Mouse (Mus musculus) MEL (cell line): ENCODE measurements at regions not wholly inside any gene's neighbourhood (a gene's known extent, or its start where the extent isn't known, plus 50 kb on each side); places are given as distances from the start of the nearest gene placed in this dataset.

Source experiments
- DNase-seq: peaks from one replicate; pipeline ENCODE4 v3.0.0; 2011; ENCODE audit warnings: low read depth, low spot score
- H3K27ac ChIP-seq: 2 replicates; pipeline ENCODE4 v1.5.1; 2012; ENCODE audit warnings: low read depth, mild to moderate bottlenecking, control low read depth, low read length, moderate library complexity; ENCODE audit not compliant: control insufficient read depth
- H3K27me3 ChIP-seq, 2 experiments: fragments of 150-350 bp in 1 of 2; sonication (generic) in 1 of 2; 2 replicates each; pipeline ENCODE4 v1.6.1; 2012; ENCODE audit warnings: low read length in 2 of 2, mild to moderate bottlenecking in 2 of 2, improper control_type of control experiment in 1 of 2, moderate library complexity in 1 of 2; ENCODE audit not compliant: insufficient read depth in 2 of 2, control insufficient read depth in 1 of 2
- H3K36me3 ChIP-seq, 2 experiments: 2 replicates each; pipeline ENCODE4 v1.6.1; 2012 to 2014; ENCODE audit warnings: low read length in 2 of 2, improper control_type of control experiment in 1 of 2, inconsistent platforms in 1 of 2, mild to moderate bottlenecking in 1 of 2; ENCODE audit not compliant: insufficient read depth in 2 of 2, control insufficient read depth in 1 of 2
- H3K4me1 ChIP-seq, 2 experiments: fragments of 150-350 bp in 1 of 2; sonication (generic) in 1 of 2; 2 replicates each; pipeline ENCODE4 v1.6.1; 2012; ENCODE audit warnings: low read length in 2 of 2, improper control_type of control experiment in 1 of 2, mild to moderate bottlenecking in 1 of 2; ENCODE audit not compliant: insufficient read depth in 2 of 2, control insufficient read depth in 1 of 2
- H3K4me3 ChIP-seq, 2 experiments: fragments of 150-350 bp in 1 of 2; sonication (generic) in 1 of 2; 2 replicates each; pipeline ENCODE4 v1.5.1; 2012; ENCODE audit warnings: low read depth in 2 of 2, low read length in 2 of 2, mild to moderate bottlenecking in 2 of 2, moderate library complexity in 2 of 2, control low read depth in 1 of 2, improper control_type of control experiment in 1 of 2; ENCODE audit not compliant: control insufficient read depth in 1 of 2, insufficient read depth in 1 of 2
- H3K79me2 ChIP-seq: 2 replicates; pipeline ENCODE4 v1.6.1; 2012; ENCODE audit warnings: mild to moderate bottlenecking, low read length, moderate library complexity; ENCODE audit not compliant: control insufficient read depth, poor library complexity, insufficient read depth
- H3K9ac ChIP-seq: 2 replicates; pipeline ENCODE4 v1.6.1; 2012; ENCODE audit warnings: low read depth, mild to moderate bottlenecking, control low read depth, low read length, moderate library complexity; ENCODE audit not compliant: control insufficient read depth, poor library complexity, severe bottlenecking
- H3K9me3 ChIP-seq: fragments of 150-350 bp; sonication (generic); replicated peaks from 2 replicates; pipeline ENCODE4 v1.6.1; 2012; ENCODE audit warnings: mild to moderate bottlenecking, low read length, improper control_type of control experiment, moderate library complexity; ENCODE audit not compliant: insufficient read depth
- BHLHE40 ChIP-seq: IDR thresholded peaks from 2 replicates; pipeline ENCODE4 v1.6.1; 2012; ENCODE audit warnings: low read depth, mild to moderate bottlenecking, inconsistent platforms, low read length, improper control_type of control experiment, borderline replicate concordance
- EP300 ChIP-seq, 2 experiments: IDR thresholded peaks; 2 replicates each; pipeline ENCODE4 v1.6.1; 2011; ENCODE audit warnings: improper control_type of control experiment in 2 of 2, low read length in 2 of 2, low read depth in 1 of 2, mild to moderate bottlenecking in 1 of 2
- GABPA ChIP-seq: IDR thresholded peaks from 2 replicates; pipeline ENCODE4 v1.6.1; 2012; ENCODE audit warnings: low read depth, mild to moderate bottlenecking, inconsistent platforms, low read length, improper control_type of control experiment, moderate library complexity
- GATA1 ChIP-seq: IDR thresholded peaks from 2 replicates; pipeline ENCODE4 v1.6.1; 2011; ENCODE audit warnings: low read depth, low read length, improper control_type of control experiment
- HCFC1 ChIP-seq: IDR thresholded peaks from 2 replicates; pipeline ENCODE4 v1.6.1; 2012; ENCODE audit warnings: low read depth, mild to moderate bottlenecking, inconsistent platforms, low read length, improper control_type of control experiment, moderate library complexity
- JUND ChIP-seq: IDR thresholded peaks from 2 replicates; pipeline ENCODE4 v1.6.1; 2011; ENCODE audit warnings: low read depth, mild to moderate bottlenecking, improper control_type of control experiment, low read length
- KAT2A ChIP-seq: conservative IDR thresholded peaks from 2 replicates; pipeline ENCODE4 v1.6.1; 2012; ENCODE audit warnings: low read depth, low read length, improper control_type of control experiment, inconsistent platforms
- MAFK ChIP-seq: IDR thresholded peaks from 2 replicates; pipeline ENCODE4 v1.6.1; 2011; ENCODE audit warnings: low read depth, mild to moderate bottlenecking, low read length, improper control_type of control experiment, borderline replicate concordance
- MAX ChIP-seq: IDR thresholded peaks from 2 replicates; pipeline ENCODE4 v1.6.1; 2011; ENCODE audit warnings: low read length, improper control_type of control experiment
- MEF2A ChIP-seq: IDR thresholded peaks from 2 replicates; pipeline ENCODE4 v1.6.1; 2014; ENCODE audit warnings: low read depth, mild to moderate bottlenecking, inconsistent platforms, low read length, improper control_type of control experiment; ENCODE audit not compliant: poor library complexity, insufficient replicate concordance, severe bottlenecking; ENCODE audit errors: extremely low read depth
- MYB ChIP-seq: IDR thresholded peaks from 2 replicates; pipeline ENCODE4 v1.6.1; 2011; ENCODE audit warnings: mild to moderate bottlenecking, low read depth, low read length, improper control_type of control experiment
- MYC ChIP-seq: IDR thresholded peaks from 2 replicates; pipeline ENCODE4 v1.6.1; 2011; ENCODE audit warnings: low read depth, mild to moderate bottlenecking, low read length, improper control_type of control experiment, moderate library complexity
- NRF1 ChIP-seq: IDR thresholded peaks from 2 replicates; pipeline ENCODE4 v1.6.1; 2014; ENCODE audit warnings: low read depth, mild to moderate bottlenecking, inconsistent platforms, low read length, improper control_type of control experiment, moderate library complexity; ENCODE audit not compliant: poor library complexity, insufficient read depth, severe bottlenecking
- POLR2A ChIP-seq, 2 experiments: IDR thresholded peaks; 2 replicates each; pipeline ENCODE4 v1.6.1; 2011 to 2012; ENCODE audit warnings: low read length in 2 of 2, mild to moderate bottlenecking in 2 of 2, control low read depth in 1 of 2, improper control_type of control experiment in 1 of 2, low read depth in 1 of 2, moderate library complexity in 1 of 2; ENCODE audit not compliant: control insufficient read depth in 1 of 2, insufficient read depth in 1 of 2, poor library complexity in 1 of 2
- POLR2AphosphoS2 ChIP-seq: IDR thresholded peaks from 2 replicates; pipeline ENCODE4 v1.6.1; 2011; ENCODE audit warnings: low read length, improper control_type of control experiment
- POLR2AphosphoS5 ChIP-seq: IDR thresholded peaks from 2 replicates; pipeline ENCODE4 v1.6.1; 2012; ENCODE audit warnings: low read depth, borderline replicate concordance, mild to moderate bottlenecking, inconsistent platforms, low read length, moderate library complexity, mixed read lengths
- RAD21 ChIP-seq: IDR thresholded peaks from 2 replicates; pipeline ENCODE4 v1.6.1; 2011; ENCODE audit warnings: mild to moderate bottlenecking, low read depth, low read length, improper control_type of control experiment
- UBTF ChIP-seq: IDR thresholded peaks from 2 replicates; pipeline ENCODE4 v1.6.1; 2012; ENCODE audit warnings: low read depth, mild to moderate bottlenecking, inconsistent platforms, low read length, improper control_type of control experiment, moderate library complexity, borderline replicate concordance; ENCODE audit not compliant: insufficient read depth
- USF1 ChIP-seq: IDR thresholded peaks from 2 replicates; pipeline ENCODE4 v1.6.1; 2014; ENCODE audit warnings: low read depth, mild to moderate bottlenecking, inconsistent platforms, low read length, improper control_type of control experiment, moderate library complexity
- ZKSCAN1 ChIP-seq: IDR thresholded peaks from 2 replicates; pipeline ENCODE4 v1.6.1; 2012; ENCODE audit warnings: low read depth, mild to moderate bottlenecking, inconsistent platforms, low read length, improper control_type of control experiment, moderate library complexity
- ZMIZ1 ChIP-seq: IDR thresholded peaks from 2 replicates; pipeline ENCODE4 v1.6.1; 2012; ENCODE audit warnings: low read depth, mild to moderate bottlenecking, inconsistent platforms, low read length, improper control_type of control experiment, moderate library complexity

GRCm38 (mm10) chr5:43121065-43121464 is 111.9 kb upstream of the Cpeb2 start (continued):
- no peak for TF ChIP-seq NRF1
- TF ChIP-seq MAX, result no peak

- Histone ChIP-seq H3K4me1 (peaks cover 3 to 5% of the 10 kb centered on the region in 2 experiments; a peak in 2 of 4 replicates), H3K27ac (no peak overlapping the region), H3K9ac (no peak overlapping the region), H3K4me3 (no peak overlapping the region), H3K27me3 (no peaks in the 10 kb centered on the region; a peak in 1 of 4 replicates), H3K79me2 (no peaks in the 10 kb centered on the region), H3K36me3 (peaks cover 0 to 4% of the 10 kb centered on the region in 2 experiments; a peak in 1 of 4 replicates), H3K9me3 (no peaks in the 10 kb centered on the region)
- TF ChIP-seq MEF2A (no peak), GATA1 (no peak), HCFC1 (no peak), BHLHE40 (no peak), MAFK (no peak), POLR2AphosphoS5 (no peak), ZKSCAN1 (no peak), EP300 (IDR thresholded peaks at IDR 0.05; ENCODE audit: low read depth in 1 of 2, low read length in 2 of 2) (no peak)
- no peak for DNase-seq
Measured at GRCm38 (mm10) chr5:43124301-43124700, 108.7 kb upstream of the Cpeb2 start.

- Histone ChIP-seq H3K4me1 (peaks cover 3 to 5% of the 10 kb centered on the region in 2 experiments; a peak in 2 of 4 replicates), H3K36me3 (no peaks in the 10 kb centered on the region), H3K79me2 (no peaks in the 10 kb centered on the region), H3K4me3 (no peak overlapping the region), H3K27me3 (no peaks in the 10 kb centered on the region; a peak in 1 of 4 replicates), H3K9ac (no peak overlapping the region), H3K27ac (no peak overlapping the region), H3K9me3 (no peaks in the 10 kb centered on the region)
- TF ChIP-seq MYB, result no peak
- TF ChIP-seq JUND, result no peak
- no peak for TF ChIP-seq MAFK
- no peak for TF ChIP-seq USF1
- TF ChIP-seq KAT2A, result no peak
- no peak for TF ChIP-seq UBTF
- no peak for TF ChIP-seq GABPA
- TF ChIP-seq MYC, result no peak
- no peak for TF ChIP-seq RAD21
- TF ChIP-seq GATA1, result no peak
- no peak for TF ChIP-seq POLR2AphosphoS2
- no peak for TF ChIP-seq POLR2A (IDR thresholded peaks at IDR 0.05; ENCODE audit: control insufficient read depth in 1 of 2, insufficient read depth in 1 of 2, low read depth in 1 of 2, low read length in 2 of 2, poor library complexity in 1 of 2)
- no peak for TF ChIP-seq ZMIZ1
- no peak for TF ChIP-seq MAX
- DNase-seq, result no peak
Measured at GRCm38 (mm10) chr5:43125774-43126536, 107.0 kb upstream of the Cpeb2 start.
